Mouse (Mus musculus) CD4-positive, CD25-positive, alpha-beta regulatory T cell, adult 2 months (primary cell): ENCODE measurements around the gene Nrxn2.

ENCODE experiments used
- DNase-seq: peaks from one replicate; pipeline ENCODE4 v3.0.0-alpha.2; 2012; ENCODE audit warnings: low read depth, low spot score

The Nrxn2 gene

GRCm38 (mm10) chr19:6542367-6543034 is 124.0 kb downstream of the Nrxn2 start, which contains the start of gene Slc22a12:
Slc22a12 (minus strand) TSS chr19:6543032.
- no peak for DNase-seq

DNA sequence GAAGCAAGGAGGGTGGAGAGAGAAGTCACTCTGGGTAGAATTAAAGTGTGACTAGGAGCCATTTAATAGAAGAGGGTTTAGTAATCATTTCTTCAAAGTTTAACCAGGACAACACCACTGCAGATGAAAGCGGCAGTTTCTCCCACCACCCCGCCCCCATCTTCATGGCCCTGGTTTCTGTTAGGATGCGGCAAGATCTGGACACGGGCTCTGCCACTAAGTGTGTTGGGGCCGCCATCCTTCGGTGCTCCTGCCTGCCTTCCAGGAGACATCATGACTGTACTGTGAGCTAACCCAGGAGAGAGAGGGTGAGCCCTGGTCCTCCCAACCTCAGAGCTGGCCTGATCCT is 124.5 kb downstream of the Nrxn2 start:
- no peak for DNase-seq

GRCm38 (mm10) chr19:6543518-6543917 is 125.0 kb downstream of the Nrxn2 start:
- DNase-seq, result no peak

DNA sequence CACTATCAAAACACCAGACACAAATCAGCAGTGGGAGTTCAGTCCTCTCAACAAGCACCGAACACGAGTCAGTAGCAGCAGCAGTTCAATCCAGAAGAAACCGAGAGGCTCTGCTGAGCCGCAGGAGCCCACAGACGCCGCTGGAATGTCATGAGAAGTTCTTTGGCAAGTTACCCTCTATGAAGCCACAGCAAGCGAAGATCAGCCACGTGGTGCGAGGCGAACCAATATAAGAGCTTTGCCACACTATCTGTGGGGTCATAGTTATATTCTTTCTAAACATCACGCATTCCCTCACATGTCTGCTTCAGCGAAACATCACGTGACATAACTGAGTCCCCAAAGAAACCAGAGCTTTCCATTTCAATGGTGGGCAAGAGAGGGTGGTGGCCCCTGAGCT is 126.2 kb downstream of the Nrxn2 start:
- DNase-seq, result no peak

DNA sequence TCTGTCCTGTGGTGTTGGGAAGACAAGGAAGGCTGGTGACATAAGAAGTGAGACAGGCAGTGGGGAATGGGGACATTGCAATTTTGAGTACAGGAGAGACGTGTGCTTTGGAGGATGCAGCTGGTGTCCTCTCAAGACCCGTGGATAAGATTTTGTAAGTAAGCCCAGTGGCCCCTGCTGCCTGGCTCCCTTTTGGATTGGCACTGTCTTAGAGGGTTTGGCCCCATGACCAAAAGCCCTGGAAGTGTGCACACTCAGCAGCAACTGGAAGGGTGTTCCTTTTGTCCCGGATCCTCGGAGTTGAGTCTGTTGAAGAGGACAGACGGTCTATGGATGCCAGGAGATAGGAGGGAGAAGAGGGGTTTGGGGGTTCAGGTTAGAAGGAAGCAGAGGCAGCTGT is 127.0 kb downstream of the Nrxn2 start:
- DNase-seq, result no peak

DNA sequence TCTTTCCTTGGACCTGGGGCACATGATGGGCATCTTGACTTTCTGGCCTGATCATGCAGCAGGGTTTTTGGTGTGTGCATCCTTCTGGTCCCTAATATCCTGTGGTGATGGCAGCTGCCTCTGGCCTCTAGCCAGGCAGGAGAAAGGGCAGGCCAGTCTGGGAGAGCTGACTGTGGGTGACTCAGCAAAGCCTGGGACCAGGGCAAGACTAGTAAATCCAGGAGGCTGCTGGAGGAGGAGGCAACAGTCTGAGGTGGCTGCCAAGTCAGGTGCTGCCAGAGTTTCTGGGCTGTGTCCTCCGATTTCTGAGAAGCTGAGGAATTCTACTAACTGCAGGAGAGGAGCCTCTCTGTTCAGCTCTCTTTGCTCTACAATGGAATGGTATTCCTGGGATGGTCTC is 127.6 kb downstream of the Nrxn2 start:
- DNase-seq, result no peak

DNA sequence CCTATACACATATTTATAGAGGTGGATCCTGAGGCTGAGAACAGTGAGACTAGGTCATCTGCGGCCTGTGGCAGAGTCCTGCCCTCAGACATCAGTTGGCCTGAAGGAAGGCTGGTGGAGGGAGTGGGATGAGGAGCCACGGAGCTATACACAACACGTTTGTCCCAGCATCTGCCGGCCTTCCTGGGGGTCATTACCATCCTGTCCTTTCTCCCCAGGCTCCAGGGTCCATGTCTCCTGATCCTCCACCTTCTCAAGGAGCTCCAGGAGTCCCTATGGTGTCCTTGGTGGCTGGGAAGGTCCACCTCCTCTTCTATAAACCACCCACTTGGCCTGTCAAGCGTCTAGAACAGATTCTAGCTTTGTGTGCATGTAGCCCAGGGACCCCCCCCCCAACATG is 129.3 kb downstream of the Nrxn2 start:
- no peak for DNase-seq

DNA sequence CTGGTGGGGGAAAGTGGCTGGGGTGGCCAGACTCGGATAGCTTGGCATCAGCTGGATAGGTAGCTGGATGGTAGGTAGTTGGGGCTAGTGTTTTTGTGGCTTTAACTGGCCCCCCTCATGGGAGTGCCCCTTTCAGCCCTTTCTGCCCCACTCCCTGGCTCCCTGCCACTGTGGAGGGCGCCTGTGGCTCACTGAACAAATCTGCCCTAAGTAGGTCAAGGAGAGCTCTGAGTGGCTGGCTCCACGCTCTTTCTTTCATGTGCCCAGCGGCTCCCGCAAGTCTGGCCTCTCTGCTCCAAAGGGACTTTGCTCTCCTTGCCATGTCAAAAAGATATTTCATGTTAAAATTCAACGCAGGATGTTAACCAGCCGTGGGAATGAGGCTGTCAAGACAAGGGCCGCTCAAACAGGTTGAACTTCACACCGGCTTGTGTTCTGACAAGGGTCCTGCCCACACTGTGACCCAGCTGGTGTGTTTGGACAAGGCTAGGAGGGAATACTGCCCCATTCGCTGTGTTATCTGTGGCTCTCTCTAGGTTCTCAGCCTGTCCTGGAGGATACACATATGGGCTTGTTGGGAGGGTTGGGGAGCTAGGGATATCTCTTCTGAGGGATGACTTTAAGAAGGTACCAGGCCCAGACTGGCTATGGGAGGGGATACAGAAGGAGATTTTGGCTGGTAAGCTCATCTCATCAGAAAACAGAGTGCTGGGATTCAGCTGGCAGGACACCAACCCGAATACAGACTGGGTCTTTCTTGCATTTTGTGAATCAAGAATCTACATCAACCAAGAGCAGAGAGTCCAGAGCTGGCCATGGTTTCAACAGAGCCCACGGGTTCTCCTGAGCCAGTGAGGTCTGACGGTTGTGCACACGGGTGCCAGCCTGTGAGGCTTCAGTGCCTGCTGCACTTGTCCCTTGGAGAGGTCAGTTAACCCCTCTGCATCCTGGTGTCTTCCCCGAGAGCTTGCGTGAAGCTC is 130.2 kb downstream of the Nrxn2 start:
- DNase-seq, result no peak

DNA sequence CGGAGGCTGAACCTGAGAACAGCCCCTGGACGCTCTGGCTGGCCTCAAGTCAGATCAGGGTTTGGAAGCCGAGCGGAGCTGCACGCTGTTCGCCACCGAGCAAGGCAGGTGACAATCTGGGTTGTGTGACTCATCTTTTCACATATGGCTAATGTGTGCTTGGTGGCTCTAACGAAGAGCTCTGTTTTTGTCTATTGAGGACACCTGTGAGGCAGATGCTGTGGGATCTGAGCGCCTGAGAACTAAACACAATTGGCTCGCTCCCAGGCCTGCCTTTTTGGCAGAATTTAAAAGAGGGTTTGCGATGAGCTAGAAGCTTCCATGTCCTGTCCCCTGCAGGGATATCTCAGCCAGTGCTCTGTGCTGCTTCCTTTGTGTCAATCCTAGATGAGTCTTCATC is 131.0 kb downstream of the Nrxn2 start:
- DNase-seq, result no peak

DNA sequence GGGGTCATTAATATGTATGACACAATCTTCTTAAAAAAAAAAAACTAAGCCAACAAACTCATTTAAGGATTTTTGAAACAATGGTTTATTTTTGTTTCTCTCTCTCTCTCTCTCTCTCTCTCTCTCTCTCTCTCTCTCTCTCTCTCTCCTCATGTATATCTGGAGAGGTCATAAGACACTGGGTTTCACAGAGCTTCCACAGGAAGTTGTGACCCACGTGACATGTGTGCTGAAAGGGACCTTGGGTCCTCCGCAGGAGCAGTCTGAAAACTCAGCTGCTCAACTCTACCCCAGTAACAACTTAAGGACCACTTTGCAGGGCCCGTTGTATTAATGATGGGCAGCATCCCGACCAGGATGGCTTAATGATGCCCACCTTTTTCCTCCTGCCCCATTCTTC is 132.7 kb downstream of the Nrxn2 start:
- DNase-seq, result no peak

DNA sequence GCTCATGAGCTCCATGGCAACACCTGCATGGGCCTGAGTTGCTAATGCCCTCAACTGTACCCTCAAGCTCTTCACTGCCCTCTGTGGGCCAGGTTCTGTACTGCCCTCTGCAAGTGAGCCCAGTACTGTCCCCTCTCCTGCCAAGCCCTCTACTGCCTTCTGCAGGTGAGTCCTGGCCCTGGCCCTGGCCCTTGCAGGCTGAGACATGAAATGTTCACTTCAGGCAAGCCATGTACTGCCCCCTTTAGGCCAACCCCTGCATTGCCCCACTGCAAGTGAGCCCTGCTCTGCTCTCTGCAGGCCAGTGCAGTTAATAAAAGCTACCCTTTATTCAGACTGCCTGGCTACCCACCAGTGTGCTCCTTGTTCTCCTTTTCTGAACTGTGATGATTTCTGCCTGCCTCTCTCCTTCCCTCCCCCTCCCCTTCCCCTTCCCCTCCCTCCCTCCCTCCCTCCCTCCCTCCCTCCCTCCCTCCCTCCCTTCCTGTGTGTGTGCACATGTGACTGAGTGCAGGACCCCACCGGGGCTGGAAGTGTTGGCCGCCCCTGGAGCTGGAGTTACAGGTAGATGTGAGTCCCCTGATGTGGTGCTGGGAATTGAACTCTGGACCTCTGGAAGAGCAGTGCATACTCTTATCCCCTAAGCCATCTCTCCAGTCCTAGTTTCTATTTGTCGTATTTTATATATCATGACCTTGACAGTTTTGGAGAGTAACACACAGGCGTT is 133.9 kb downstream of the Nrxn2 start:
- peak; percentile 67 for DNase-seq

DNA sequence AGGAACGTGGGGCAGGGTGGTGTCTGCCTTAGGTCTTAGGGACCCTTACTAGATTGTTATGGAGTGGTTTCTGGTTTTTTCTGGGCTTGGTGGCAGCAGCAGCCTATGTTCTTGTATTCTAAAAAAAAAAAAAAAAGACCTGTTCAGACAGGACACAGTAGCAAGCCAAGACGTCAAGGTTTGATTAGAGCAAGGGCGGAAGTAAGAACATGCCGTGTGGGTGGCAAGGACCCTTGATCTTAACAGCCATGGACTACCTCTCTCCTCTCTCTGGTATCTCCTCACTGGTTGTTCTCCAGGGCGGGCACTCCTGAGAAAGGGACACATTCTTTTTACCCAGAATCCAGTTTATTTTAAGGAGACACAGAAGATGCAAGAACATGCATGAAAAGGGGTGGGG is 134.6 kb downstream of the Nrxn2 start:
- DNase-seq, result no peak

DNA sequence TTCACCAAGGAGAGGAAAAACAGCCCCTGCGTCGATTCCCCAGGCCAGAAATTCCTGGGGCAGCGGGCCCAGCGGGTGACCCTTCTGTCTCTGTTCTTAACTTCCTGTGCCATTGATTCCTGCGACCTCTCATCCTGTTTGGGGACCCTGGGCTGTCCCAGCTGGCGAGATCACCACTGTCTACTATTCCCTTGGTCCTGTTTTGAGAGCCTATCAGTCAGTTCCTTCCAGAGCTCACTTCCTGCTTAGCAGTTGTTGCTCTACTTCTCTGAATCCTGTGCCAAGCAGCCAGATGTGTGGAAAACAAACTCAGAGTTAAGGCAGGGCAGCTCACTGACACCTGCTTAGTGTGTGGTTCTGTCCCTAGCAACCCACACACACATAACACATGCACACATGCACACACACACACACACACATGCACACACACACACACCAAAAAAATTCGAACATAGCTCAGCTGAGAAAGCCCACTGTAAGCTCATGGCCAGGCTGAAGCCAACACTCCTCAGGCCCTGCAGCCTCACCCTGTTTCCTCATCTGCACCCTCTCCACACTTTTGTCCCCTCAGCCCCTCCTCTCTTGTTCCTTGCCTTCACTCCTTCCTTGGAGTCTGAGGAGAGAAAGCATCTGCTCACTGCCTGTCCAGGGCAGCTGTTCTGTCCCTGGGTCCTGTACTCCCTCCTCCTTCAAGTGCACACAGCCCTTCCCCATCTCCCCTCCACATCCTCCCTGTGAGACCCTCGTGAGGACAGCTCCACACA is 135.5 kb downstream of the Nrxn2 start:
- DNase-seq, result no peak

- DNase-seq, result no peak
These were observed 141.0 kb downstream of the Nrxn2 start for GRCm38 (mm10) chr19:6559576-6559975.

GRCm38 (mm10) chr19:6560246-6560815 is 141.8 kb downstream of the Nrxn2 start:
- DNase-seq, result no peak

DNA sequence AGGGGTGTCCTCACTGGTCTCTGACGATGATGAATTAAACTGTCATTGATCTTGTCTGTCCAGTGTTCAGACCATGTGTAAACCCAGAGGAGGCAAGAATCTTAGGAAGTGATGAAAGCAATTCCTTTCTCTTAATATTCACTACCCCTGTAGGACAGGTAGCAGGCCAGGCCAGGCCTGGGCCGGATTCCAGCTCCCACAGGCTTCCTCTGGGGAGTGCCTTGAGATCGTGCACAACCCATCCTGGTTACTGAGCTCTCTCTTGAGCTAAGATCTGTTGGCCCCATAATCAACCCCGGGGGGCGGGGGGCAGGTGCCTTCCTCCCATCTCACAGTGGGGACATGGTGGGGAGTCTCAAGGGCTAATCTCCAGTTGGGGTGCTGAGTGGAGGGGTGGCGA is 146.6 kb downstream of the Nrxn2 start:
- DNase-seq, result no peak

DNA sequence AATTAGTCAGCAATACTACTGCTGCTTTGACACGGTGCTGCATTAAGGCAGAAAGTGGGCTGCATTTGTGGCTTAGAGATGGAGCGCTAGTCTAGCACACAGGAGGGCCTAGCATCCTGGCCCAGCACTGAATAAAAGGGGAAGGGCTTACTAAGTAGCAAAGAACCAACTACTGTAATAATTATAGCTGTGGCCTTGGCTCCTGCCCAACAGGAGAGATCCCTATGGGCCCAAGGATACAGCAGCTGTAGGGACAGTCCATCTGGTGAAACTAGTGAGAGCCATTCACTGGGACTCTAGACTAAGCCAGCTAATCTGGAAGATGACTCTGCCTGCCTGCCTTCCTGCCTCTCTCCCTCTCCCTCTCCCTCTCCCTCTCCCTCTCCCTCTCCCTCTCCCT is 147.9 kb downstream of the Nrxn2 start:
- no peak for DNase-seq

DNA sequence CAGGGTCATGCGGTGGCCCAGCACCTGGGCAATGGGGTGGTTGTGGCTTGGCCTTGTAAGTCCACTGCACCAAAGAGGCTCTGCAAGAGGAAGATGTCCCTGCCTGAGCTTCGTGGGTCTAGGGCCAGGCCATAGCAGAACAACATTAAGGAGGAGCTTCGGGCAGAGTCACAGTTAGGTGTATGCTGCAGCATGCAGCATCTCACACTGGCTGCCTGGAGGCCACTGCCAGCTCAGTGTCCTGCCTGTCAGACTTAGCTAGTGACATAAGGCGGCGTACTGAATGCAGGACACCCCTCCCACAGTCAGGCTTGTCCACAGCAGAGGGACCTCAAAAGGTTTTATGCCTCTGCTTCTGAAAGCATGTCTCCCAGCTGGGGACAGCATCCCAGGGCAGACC is 150.5 kb downstream of the Nrxn2 start:
- no peak for DNase-seq

- no peak for DNase-seq
These were observed 151.0 kb downstream of the Nrxn2 start for GRCm38 (mm10) chr19:6569561-6569960.

DNA sequence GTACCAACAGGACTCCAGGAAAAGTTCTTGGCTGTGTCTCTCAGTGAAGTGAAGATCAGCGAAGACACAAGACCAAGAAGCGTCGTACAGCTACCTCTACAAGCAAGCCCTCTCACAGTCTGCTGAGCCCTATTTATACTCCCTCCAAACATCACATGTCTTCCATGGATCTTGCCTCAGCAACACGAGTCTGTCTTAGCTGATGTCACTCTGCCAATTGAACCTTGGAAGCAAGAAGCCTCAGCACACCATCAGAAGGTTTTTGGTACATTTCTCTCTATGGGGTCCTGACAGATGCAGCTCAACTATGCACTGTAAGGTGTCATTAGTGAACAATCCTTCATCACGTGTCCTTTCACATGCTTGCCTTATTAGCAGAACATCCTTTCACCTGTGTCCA is 152.9 kb downstream of the Nrxn2 start:
- no peak for DNase-seq

- DNase-seq, result no peak
These were observed 153.5 kb downstream of the Nrxn2 start for GRCm38 (mm10) chr19:6572001-6572400.
